Mouse (Mus musculus): ENCODE data around the gene Slc25a44.
"Not testable (repeated sequence)": the region's sequence is repeated elsewhere in the genome, so short reads cannot be mapped to it uniquely, and the experiment has no call there.

Slc25a44 gene

GRCm38 (mm10) chr3:88410645-88411031, 14.3 kb downstream of the Slc25a44 start:
- DNase-seq: peak; percentile 37 to 56

- peak; percentile 96 to 97 for DNase-seq
These were observed 14.9 kb downstream of the Slc25a44 start, which contains the start of gene Pmf1 for GRCm38 (mm10) chr3:88409741-88410644. Gene Pmf1 (minus strand): TSS chr3:88410331.

GRCm38 (mm10) chr3:88408953-88409352, 16.0 kb downstream of the Slc25a44 start:
- DNase-seq: no peak

- DNase-seq: no peak
These were observed 17.4 kb downstream of the Slc25a44 start for GRCm38 (mm10) chr3:88407529-88407928.

GRCm38 (mm10) chr3:88407090-88407489, 17.8 kb downstream of the Slc25a44 start:
- peak; percentile 65 to 78 for DNase-seq

- no peak for DNase-seq
These were observed 21.3 kb downstream of the Slc25a44 start for GRCm38 (mm10) chr3:88403522-88404230.

- no peak for DNase-seq
These were observed 26.3 kb downstream of the Slc25a44 start for GRCm38 (mm10) chr3:88398666-88399065.

- DNase-seq: no peak
These were observed 29.2 kb downstream of the Slc25a44 start for GRCm38 (mm10) chr3:88395742-88396141.

- no peak for DNase-seq
These were observed 29.7 kb downstream of the Slc25a44 start for GRCm38 (mm10) chr3:88395288-88395687.

- DNase-seq: no peak
These were observed 31.1 kb downstream of the Slc25a44 start for GRCm38 (mm10) chr3:88393776-88394375.

GRCm38 (mm10) chr3:88384364-88384763, 40.6 kb downstream of the Slc25a44 start, which contains the start of gene Bglap:
Gene Bglap (minus strand): TSS chr3:88384464.
- no peak for DNase-seq

GRCm38 (mm10) chr3:88382383-88382782, 42.6 kb downstream of the Slc25a44 start:
- DNase-seq: not testable (repeated sequence)

- DNase-seq: peak; percentile 59 to 71
These were observed 43.3 kb downstream of the Slc25a44 start for GRCm38 (mm10) chr3:88381389-88382315.

- not testable (repeated sequence) for DNase-seq
These were observed 46.3 kb downstream of the Slc25a44 start, which contains the start of gene Bglap2 for GRCm38 (mm10) chr3:88378599-88378998. Gene Bglap2 (minus strand): TSS chr3:88378699.

- DNase-seq: not testable (repeated sequence)
These were observed 48.3 kb downstream of the Slc25a44 start for GRCm38 (mm10) chr3:88376644-88377043.

- peak; percentile 48 to 64 for DNase-seq
These were observed 49.0 kb downstream of the Slc25a44 start for GRCm38 (mm10) chr3:88375750-88376626.

GRCm38 (mm10) chr3:88372643-88373042, 52.3 kb downstream of the Slc25a44 start, which contains the start of gene Bglap3:
Gene Bglap3 (minus strand): TSS chr3:88372743.
- not testable (repeated sequence) for DNase-seq

GRCm38 (mm10) chr3:88368511-88368910, 56.4 kb downstream of the Slc25a44 start:
- DNase-seq: not testable (repeated sequence)

- not testable (repeated sequence) for DNase-seq
These were observed 57.4 kb downstream of the Slc25a44 start for GRCm38 (mm10) chr3:88367517-88367916.

GRCm38 (mm10) chr3:88366830-88367428, 58.0 kb downstream of the Slc25a44 start:
- DNase-seq: peak; percentile 70 to 76

Data from kidney, postnatal 4 days (tissue).